Mouse (Mus musculus) heart, adult 2 months (tissue): Measurements from ENCODE around the gene S100a2.

Source experiments
- CTCF ChIP-seq: fragments of 200-600 bp; IDR thresholded peaks from 2 replicates; pipeline ENCODE4 v1.8.1; 2022; ENCODE audit warnings: antibody characterized with exemption, mild to moderate bottlenecking, moderate library complexity
- POLR2A ChIP-seq: fragments of 200-500 bp; IDR thresholded peaks from 2 replicates; pipeline ENCODE4 v1.6.1; 2011; ENCODE audit warnings: mild to moderate bottlenecking, low read depth, low read length, control low read depth; ENCODE audit not compliant: insufficient read depth

DNA sequence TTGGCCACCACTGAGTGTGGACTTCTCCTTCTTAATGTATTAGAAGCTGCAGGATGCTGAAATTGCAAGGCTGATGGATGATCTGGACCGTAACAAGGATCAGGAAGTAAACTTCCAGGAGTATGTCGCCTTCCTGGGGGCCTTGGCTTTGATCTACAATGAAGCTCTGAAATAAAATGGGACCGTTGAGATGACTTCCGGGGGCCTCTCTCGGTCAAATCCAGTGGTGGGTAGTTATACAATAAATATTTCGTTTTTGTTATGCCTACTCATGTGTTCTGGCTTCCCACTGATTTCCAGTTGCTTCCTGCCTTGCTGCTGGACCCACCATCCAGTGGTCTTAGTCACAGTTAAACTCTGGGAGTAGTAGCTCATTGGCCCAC is 24.1 kb downstream of the S100a2 start:
- TF ChIP-seq CTCF: no peak
- TF ChIP-seq POLR2A: no peak
